Mouse (Mus musculus): ENCODE measurements around the gene Crk. TPM values are rescaled to one million over a fixed set of nuclear protein-coding genes. Genes with fewer than 3 reads are reported as not detected.
"Not testable (repeated sequence)": the region's sequence is repeated elsewhere in the genome, so short reads cannot be mapped to it uniquely, and the experiment has no call there.

Crk gene
- polyA plus RNA-seq, 1 experiment from 2014 or later, result 102 TPM

DNA sequence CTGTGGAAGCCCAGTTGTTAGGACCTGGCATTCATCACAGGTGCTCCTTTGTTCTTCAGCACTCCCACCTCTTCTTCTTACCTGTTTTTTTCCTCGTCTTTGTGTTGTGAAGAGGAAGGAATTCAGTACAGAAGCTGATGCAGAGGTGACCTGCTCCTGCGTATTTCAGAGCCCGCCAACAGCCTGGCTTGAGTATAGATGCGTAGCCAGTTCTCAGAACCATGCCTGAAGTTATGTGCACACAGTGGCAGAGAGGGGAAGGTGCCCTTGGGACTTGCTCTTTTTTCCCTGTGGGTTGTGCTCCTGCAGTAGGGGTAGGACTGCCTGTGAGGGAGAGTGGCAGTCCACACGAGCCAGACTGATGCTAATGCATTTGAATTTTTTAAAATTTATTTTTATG, 14.5 kb downstream of the Crk start:
- H3K9ac ChIP-seq (replicated peaks), result no peak overlapping the region
- no peaks in the 10 kb centered on the region for H3K9me3 ChIP-seq (replicated peaks)
- ATAC-seq (ENCODE audit: low FRiP score), result no peak
- WGBS, result 93% methylated on average over 5 of the region's 5 CpGs
- H3K36me3 ChIP-seq, result peaks cover 50% of the 10 kb centered on the region
- no peak overlapping the region for H3K4me2 ChIP-seq
- no peaks in the 10 kb centered on the region for H3K4me1 ChIP-seq
- H3K27ac ChIP-seq (replicated peaks), result no peak overlapping the region
- H3K4me3 ChIP-seq (replicated peaks), result no peak overlapping the region
- H3K27me3 ChIP-seq (replicated peaks), result no peaks in the 10 kb centered on the region

DNA sequence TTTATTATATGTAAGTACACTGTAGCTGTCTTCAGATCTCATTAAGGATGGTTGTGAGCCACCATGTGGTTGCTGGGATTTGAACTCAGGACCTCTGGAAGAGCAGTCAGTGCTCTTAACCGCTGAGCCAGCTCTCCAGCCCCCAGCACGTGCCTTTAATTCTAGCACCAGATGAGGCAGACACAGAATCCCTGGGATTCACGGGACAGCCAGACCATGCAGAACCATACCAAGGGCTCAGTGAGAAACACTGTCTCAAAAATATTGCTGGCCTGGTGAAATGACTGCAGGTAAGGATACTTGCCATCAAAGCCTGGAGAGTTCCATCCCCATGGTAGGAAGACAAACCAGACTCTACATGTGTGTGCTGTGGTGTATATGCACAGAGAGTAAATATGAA, 18.4 kb downstream of the Crk start:
- not testable (repeated sequence) for H3K4me3 ChIP-seq (replicated peaks)
- peaks cover 51% of the 10 kb centered on the region for H3K36me3 ChIP-seq

DNA sequence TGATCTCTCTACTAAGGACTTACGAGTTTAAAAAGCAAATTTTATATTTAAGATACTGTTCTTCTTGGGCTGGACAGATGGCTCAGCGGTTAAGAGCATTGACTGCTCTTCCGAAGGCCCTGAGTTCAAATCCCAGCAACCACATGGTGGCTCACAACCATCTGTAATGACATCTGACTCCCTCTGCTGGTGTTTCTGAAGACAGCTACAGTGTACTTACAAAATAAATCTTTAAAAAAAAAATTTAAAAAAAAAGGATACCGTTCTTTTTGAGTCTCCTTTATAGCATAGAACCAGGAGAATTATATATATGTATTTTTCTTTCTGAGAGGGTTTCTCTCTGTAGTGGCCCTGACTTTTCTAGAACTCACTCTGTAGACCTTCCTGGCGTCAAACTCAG, 21.5 kb downstream of the Crk start:
- H3K4me1 ChIP-seq, result no peaks in the 10 kb centered on the region
- H3K27me3 ChIP-seq (replicated peaks), result no peaks in the 10 kb centered on the region
- H3K9me3 ChIP-seq (replicated peaks), result no peaks in the 10 kb centered on the region
- H3K36me3 ChIP-seq, result peaks cover 49% of the 10 kb centered on the region
- no peak for ATAC-seq (ENCODE audit: low FRiP score)
- no peak overlapping the region for H3K4me3 ChIP-seq (replicated peaks)
- no peak overlapping the region for H3K4me2 ChIP-seq
- 98% methylated on average over 5 of the region's 5 CpGs for WGBS
- H3K9ac ChIP-seq (replicated peaks), result no peak overlapping the region
- H3K27ac ChIP-seq (replicated peaks), result no peak overlapping the region

More for the DNA sequence above, 18.4 kb downstream of the Crk start:
- not testable (repeated sequence) for H3K27me3 ChIP-seq (replicated peaks); H3K4me1 ChIP-seq; H3K9ac ChIP-seq (replicated peaks); H3K4me2 ChIP-seq; ATAC-seq (ENCODE audit: low FRiP score); H3K27ac ChIP-seq (replicated peaks); H3K9me3 ChIP-seq (replicated peaks)
- WGBS, result 98% methylated on average over 3 of the region's 3 CpGs

DNA sequence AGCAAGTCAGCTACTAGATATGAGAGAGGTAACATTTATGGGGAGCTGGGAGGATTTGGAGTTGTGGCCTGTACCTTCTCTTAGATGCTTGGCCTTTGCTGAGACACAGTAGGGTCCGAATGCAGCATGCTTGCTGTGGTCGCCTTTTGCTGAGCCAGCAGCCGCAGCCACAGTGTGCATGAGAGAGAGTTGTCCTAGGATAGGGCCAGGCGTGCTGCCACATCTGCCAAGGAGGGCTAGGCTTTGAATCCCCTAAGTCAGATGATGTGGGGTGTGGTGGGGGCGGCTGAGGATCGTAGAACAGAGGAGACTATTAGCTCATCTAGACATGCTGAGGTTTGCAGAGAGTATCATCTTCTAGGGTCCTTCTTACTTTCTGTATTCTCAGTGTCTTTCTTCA, 23.7 kb downstream of the Crk start:
- H3K4me3 ChIP-seq (replicated peaks), result no peak overlapping the region
- H3K9ac ChIP-seq (replicated peaks), result no peak overlapping the region
- 91% methylated on average over 6 of the region's 6 CpGs for WGBS
- H3K27ac ChIP-seq (replicated peaks), result no peak overlapping the region
- H3K36me3 ChIP-seq, result peaks cover 47% of the 10 kb centered on the region
- no peak for ATAC-seq (ENCODE audit: low FRiP score)
- H3K9me3 ChIP-seq (replicated peaks), result no peaks in the 10 kb centered on the region
- H3K27me3 ChIP-seq (replicated peaks), result no peaks in the 10 kb centered on the region
- H3K4me1 ChIP-seq, result no peaks in the 10 kb centered on the region
- H3K4me2 ChIP-seq, result no peak overlapping the region

DNA sequence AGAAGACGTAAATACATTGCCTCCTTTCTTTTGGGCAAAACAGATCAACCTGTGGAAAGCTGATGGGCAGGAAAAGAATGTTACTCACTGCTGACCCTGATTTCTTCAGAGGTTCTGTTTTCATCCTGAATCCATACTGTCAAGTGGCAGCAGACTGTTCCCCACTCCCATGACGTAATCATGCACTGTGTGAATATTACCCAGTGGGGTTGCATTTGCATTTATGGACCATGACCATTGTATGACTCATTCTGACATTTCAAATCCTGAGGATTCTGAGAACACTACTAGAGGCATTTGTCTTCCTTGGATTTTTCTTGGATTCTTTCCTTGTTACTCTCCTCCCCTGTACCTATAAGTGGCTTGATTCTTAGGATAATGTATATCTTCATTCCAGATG, 24.7 kb downstream of the Crk start:
- WGBS, result 77% methylated on average over 2 of the region's 2 CpGs
- H3K36me3 ChIP-seq, result peaks cover 40% of the 10 kb centered on the region
- ATAC-seq (ENCODE audit: low FRiP score), result no peak

DNA sequence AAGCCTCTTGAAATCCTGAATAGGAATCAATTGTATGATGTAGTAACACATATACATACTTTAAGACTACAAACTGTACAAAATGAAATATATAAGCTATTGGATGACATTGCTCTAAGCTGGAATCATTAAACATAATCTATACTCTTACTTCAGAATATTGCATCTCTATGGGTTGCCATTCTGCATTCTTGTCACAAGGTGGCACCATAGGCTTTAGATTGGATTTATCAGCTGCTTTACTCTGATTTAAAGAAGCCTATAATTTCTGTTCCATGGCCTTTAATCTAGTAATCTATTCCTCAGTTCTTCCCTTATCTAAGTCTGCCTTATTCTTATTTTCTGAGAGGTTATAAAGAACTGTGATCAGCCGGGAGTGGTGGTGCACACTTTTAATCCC, 34.9 kb downstream of the Crk start:
- Histone ChIP-seq H3K4me2 (no peak overlapping the region), H3K27ac (replicated peaks) (no peak overlapping the region), H3K4me1 (no peaks in the 10 kb centered on the region), H3K9ac (replicated peaks) (no peak overlapping the region), H3K36me3 (no peaks in the 10 kb centered on the region), H3K27me3 (replicated peaks) (no peaks in the 10 kb centered on the region), H3K9me3 (replicated peaks) (no peaks in the 10 kb centered on the region), H3K4me3 (replicated peaks) (no peak overlapping the region)
- no peak for ATAC-seq (ENCODE audit: low FRiP score)
- 96% methylated on average over 1 of the region's 1 CpGs for WGBS

More for the DNA sequence above, 24.7 kb downstream of the Crk start:
- no peaks in the 10 kb centered on the region for H3K4me1 ChIP-seq
- no peak overlapping the region for H3K4me2 ChIP-seq
- no peak overlapping the region for H3K9ac ChIP-seq (replicated peaks)
- H3K27ac ChIP-seq (replicated peaks), result no peak overlapping the region
- H3K27me3 ChIP-seq (replicated peaks), result no peaks in the 10 kb centered on the region
- no peaks in the 10 kb centered on the region for H3K9me3 ChIP-seq (replicated peaks)
- H3K4me3 ChIP-seq (replicated peaks), result no peak overlapping the region

DNA sequence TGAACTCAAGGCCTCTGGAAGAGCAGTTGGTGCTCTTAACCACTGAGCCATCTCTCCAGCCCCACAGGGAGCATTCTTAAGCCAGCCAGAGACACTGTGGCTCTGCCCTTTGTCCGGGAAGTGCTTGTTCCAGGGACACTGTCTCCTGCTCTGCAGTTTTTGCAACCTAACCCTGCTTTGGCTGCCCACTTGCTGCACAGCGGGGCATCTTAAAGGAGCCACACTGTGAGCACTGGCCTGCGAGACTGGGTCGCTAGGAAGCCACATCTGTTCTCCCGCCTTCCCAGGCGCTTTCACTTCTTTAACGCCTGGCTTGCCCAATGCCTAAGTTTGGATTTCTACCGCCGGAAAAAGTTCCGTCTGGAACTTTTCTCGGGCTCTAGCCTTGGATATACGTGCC, 36.5 kb downstream of the Crk start:
- no peaks in the 10 kb centered on the region for H3K27me3 ChIP-seq (replicated peaks)
- H3K4me1 ChIP-seq, result no peaks in the 10 kb centered on the region
- WGBS, result 27% methylated on average over 12 of the region's 12 CpGs
- no peak overlapping the region for H3K9ac ChIP-seq (replicated peaks)
- ATAC-seq (ENCODE audit: low FRiP score), result no peak
- peak overlapping the region; percentile 13; the same call in 1 of the 2 replicates for H3K4me2 ChIP-seq
- no peak overlapping the region for H3K27ac ChIP-seq (replicated peaks)
- no peaks in the 10 kb centered on the region for H3K9me3 ChIP-seq (replicated peaks)
- no peak overlapping the region for H3K4me3 ChIP-seq (replicated peaks)
- no peaks in the 10 kb centered on the region for H3K36me3 ChIP-seq

DNA sequence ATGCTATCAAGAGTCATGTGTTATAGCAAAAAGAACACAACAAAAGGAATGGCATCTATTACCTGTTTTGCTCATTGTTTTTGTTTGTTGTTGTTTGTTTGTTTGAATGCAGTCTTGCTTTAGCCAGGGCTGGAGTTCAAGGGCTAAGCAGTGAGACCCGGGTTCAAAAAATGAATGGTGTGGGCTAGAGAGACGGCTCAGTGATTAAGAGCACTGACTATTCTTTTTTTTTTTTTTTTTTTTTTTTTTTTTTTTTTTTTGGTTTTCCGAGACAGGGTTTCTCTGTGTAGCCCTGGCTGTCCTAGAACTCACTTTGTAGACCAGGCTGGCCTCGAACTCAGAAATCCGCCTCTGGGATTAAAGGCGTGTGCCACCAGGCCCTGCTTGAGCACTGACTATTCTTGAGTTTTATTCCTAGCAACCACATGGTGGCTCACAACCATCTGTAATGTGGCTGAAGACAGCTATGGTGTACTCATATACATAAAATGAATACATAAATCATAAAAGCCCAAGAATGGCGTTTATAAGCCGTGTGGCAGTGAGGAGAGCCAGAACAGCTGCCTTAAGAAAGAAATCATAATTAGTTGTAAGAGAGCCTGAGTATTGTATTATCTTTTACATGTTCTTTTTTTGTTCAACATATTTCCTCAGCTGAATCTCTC, 37.7 kb downstream of the Crk start:
- Histone ChIP-seq H3K9ac (replicated peaks) (no peak overlapping the region), H3K4me1 (no peaks in the 10 kb centered on the region), H3K4me3 (replicated peaks) (no peak overlapping the region), H3K4me2 (no peak overlapping the region), H3K36me3 (no peaks in the 10 kb centered on the region), H3K9me3 (replicated peaks) (0 out of 2 replicates have a peak, but pooled peaks cover 5% of the 10 kb centered on the region), H3K27me3 (replicated peaks) (no peaks in the 10 kb centered on the region), H3K27ac (replicated peaks) (no peak overlapping the region)
- WGBS, result 80% methylated on average over 8 of the region's 8 CpGs
- ATAC-seq (ENCODE audit: low FRiP score), result no peak

DNA sequence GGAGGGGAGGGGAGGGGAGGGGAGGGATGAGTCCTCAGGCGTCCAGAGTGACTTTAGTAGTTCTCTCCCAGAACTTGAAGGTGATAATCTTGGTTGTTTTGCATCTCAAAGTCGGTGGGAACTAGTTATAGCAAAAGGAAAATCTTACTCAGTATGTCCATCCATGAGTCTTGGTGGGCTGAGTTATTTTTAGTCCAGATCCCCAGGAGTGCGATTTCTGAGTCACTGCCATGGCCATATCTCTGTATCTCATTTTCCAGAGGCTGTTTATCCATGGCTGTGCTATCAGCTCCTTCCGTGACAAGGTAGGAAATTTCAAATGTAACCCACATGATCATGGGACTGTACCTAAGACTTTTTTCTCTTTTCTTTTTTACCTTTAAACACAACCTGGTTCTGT, 43.3 kb downstream of the Crk start:
- H3K4me1 ChIP-seq, result no peaks in the 10 kb centered on the region
- no peaks in the 10 kb centered on the region for H3K27me3 ChIP-seq (replicated peaks)
- no peaks in the 10 kb centered on the region for H3K36me3 ChIP-seq
- no peak overlapping the region for H3K27ac ChIP-seq (replicated peaks)
- no peak overlapping the region for H3K4me2 ChIP-seq
- 63% methylated on average over 4 of the region's 4 CpGs for WGBS
- ATAC-seq (ENCODE audit: low FRiP score), result no peak
- no peak overlapping the region for H3K9ac ChIP-seq (replicated peaks)
- 0 out of 2 replicates have a peak, but pooled peaks cover 5% of the 10 kb centered on the region for H3K9me3 ChIP-seq (replicated peaks)
- H3K4me3 ChIP-seq (replicated peaks), result no peak overlapping the region

DNA sequence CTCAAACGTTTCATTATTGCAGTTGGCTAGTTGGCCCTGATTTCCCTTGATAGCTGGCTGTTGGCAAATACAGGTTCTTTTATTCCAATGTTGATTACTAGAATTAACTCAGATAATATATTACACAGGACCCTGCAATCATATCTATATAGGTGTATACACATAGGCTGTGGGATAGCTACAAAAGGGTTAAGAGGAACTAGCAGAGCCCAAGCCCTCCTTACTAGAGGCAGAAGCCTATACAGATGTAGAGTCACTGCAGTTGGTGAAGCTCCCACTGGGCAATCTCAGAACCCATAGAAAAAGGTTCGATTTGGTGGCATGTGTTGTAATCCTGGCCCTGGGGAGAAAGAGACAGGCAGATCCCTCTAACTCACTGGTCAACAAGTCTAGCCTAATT, 48.1 kb downstream of the Crk start:
- 75% methylated on average over 2 of the region's 2 CpGs for whole genome bisulfite sequencing
- Histone ChIP-seq H3K4me1 (peaks cover 10% of the 10 kb centered on the region), H3K4me2 (no peak overlapping the region), H3K27me3 (replicated peaks) (no peaks in the 10 kb centered on the region), H3K9me3 (replicated peaks) (no peaks in the 10 kb centered on the region), H3K27ac (replicated peaks) (no peak overlapping the region), H3K36me3 (no peaks in the 10 kb centered on the region), H3K9ac (replicated peaks) (no peak overlapping the region), H3K4me3 (replicated peaks) (no peak overlapping the region)
- ATAC-seq (ENCODE audit: low FRiP score), result no peak

DNA sequence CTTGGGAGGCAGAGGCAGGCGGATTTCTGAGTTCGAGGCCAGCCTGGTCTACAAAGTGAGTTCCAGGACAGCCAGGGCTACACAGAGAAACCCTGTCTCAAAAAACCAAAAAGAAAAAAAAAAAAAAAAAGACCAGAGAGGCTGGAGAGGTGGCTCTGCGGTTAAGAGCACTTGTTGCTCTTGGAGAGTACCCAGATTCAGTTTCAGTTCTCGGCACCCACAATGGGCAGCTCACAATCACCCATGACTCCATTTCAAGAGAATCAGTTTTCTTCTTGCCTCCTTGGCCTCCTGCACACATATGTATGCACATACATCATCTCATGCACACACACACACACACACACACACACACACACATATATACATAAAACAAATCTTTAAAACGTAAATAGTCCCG, 48.6 kb downstream of the Crk start:
- WGBS, result 90% methylated on average over 6 of the region's 6 CpGs

DNA sequence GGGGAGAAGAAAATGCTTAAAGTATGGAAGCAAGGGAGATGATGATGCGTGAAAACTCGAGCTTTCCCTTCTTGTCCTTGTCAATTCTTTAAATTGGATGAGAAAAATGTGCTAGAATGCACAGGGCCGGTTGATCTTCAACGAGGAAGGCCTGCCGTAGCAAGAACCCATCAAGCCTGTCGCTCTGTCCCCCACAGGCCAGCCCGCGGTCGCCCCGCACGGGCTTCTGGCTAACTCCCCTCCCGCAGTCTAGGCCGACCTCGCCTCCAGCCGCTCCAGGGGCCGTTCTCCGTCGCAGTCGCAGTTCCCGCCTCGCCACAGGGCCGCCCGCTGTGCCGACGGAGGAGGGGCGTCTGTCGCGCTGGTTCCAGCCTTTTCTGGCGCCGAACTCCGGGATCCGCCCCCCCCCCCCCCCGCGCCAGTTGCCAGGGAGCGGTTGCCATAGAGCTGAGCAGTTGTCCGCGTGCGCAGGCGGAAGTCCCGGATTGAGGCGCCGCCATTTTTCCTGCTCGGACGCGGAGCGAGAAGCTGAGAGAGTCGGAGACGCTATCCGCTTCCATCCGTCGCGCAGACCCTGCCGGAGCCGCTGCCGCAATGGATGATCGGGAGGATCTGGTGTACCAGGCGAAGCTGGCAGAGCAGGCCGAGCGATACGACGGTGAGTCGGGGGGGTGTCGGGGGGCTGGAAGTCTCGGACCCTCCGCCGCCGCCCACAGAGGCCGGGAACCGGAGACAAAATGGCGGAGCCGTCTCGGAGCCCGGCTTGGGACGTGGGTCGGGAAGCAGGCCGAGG, 53.6 kb downstream of the Crk start, which contains the start of gene Ywhae:
Gene Ywhae, plus strand, starts transcription at position 436 of the 793 bp plus-strand sequence.
- H3K4me3 ChIP-seq (replicated peaks), result peak within 1 kb of the TSS; percentile 85
- under 1% methylated on average over 74 of the region's 76 CpGs for WGBS
- peaks cover 39% of the 10 kb centered on the region for H3K4me1 ChIP-seq
- H3K9ac ChIP-seq (replicated peaks), result peak within 1 kb of the TSS; percentile 99
- no peaks in the 10 kb centered on the region for H3K9me3 ChIP-seq (replicated peaks)
- H3K4me2 ChIP-seq, result peak within 1 kb of the TSS; percentile 74
- peak; percentile 94 for ATAC-seq (ENCODE audit: low FRiP score)
- H3K27ac ChIP-seq (replicated peaks), result peak within 1 kb of the TSS; percentile 99
- no peaks in the 10 kb centered on the region for H3K36me3 ChIP-seq
- no peaks in the 10 kb centered on the region for H3K27me3 ChIP-seq (replicated peaks)

More for the DNA sequence above, 48.6 kb downstream of the Crk start:
- not testable (repeated sequence) for H3K9me3 ChIP-seq (replicated peaks); H3K4me2 ChIP-seq; H3K27me3 ChIP-seq (replicated peaks); H3K36me3 ChIP-seq; H3K27ac ChIP-seq (replicated peaks); ATAC-seq (ENCODE audit: low FRiP score); H3K9ac ChIP-seq (replicated peaks); H3K4me3 ChIP-seq (replicated peaks)
- peaks cover 12% of the 10 kb centered on the region for H3K4me1 ChIP-seq

Measured in neural tube, embryonic 15.5 days (tissue).